Mouse (Mus musculus) hindbrain, embryonic 13.5 days (tissue): ENCODE results near the gene Sbno2. TPM values are rescaled to one million over a fixed set of nuclear protein-coding genes. Genes with fewer than 3 reads are reported as not detected.

Experiments used
- ATAC-seq: fragments of 200-750 bp; cut with Nextera tagmentation; 2 replicates; pipeline ENCODE4 v1.8.0; 2017; ENCODE audit warnings: moderate TSS enrichment; ENCODE audit not compliant: low FRiP score
- H3K27ac ChIP-seq: fragments of 300-500 bp; sonication (generic); 2 replicates; pipeline ENCODE4 v1.5.1; 2015; ENCODE audit warnings: inconsistent platforms, mild to moderate bottlenecking, moderate library complexity
- H3K27me3 ChIP-seq: fragments of 300-500 bp; sonication (generic); 2 replicates; pipeline ENCODE4 v1.6.1; 2015; ENCODE audit warnings: mild to moderate bottlenecking, inconsistent platforms
- H3K36me3 ChIP-seq: fragments of 300-500 bp; sonication (generic); 2 replicates; pipeline ENCODE4 v1.6.1; 2015; ENCODE audit warnings: mild to moderate bottlenecking, inconsistent platforms
- H3K4me1 ChIP-seq: fragments of 300-500 bp; sonication (generic); replicated peaks from 2 replicates; pipeline ENCODE4 v1.6.1; 2015; ENCODE audit warnings: inconsistent platforms
- H3K4me2 ChIP-seq: fragments of 300-500 bp; sonication (generic); 2 replicates; pipeline ENCODE4 v1.6.1; 2015; ENCODE audit warnings: inconsistent platforms, mild to moderate bottlenecking, moderate library complexity
- H3K4me3 ChIP-seq: fragments of 300-500 bp; sonication (generic); 2 replicates; pipeline ENCODE4 v1.5.1; 2015; ENCODE audit warnings: mild to moderate bottlenecking, inconsistent platforms
- H3K9ac ChIP-seq: fragments of 300-500 bp; sonication (generic); 2 replicates; pipeline ENCODE4 v1.6.1; 2015; ENCODE audit warnings: mild to moderate bottlenecking, inconsistent platforms
- H3K9me3 ChIP-seq: fragments of 300-500 bp; sonication (generic); 2 replicates; pipeline ENCODE4 v1.6.1; 2016; ENCODE audit warnings: inconsistent platforms
- WGBS: fragments of 180-500 bp; shearing (Covaris S2); methylation state at CpG from one replicate; pipeline ENCODE4 v1.1.7; 2015; 5-methylcytosine and 5-hydroxymethylcytosine counted together
- polyA plus RNA-seq: library from polyadenylated mRNA; unstranded; fragments of >200 nt; fragmentation: Nextera tagmentation; extraction: Ambion mirVana; gene quantifications from 2 replicates; pipeline ENCODE4 v1.2.1, GENCODE M21; 2015

The Sbno2 gene
- polyA plus RNA-seq, result 13.6 and 14.4 TPM in 2 replicates

DNA sequence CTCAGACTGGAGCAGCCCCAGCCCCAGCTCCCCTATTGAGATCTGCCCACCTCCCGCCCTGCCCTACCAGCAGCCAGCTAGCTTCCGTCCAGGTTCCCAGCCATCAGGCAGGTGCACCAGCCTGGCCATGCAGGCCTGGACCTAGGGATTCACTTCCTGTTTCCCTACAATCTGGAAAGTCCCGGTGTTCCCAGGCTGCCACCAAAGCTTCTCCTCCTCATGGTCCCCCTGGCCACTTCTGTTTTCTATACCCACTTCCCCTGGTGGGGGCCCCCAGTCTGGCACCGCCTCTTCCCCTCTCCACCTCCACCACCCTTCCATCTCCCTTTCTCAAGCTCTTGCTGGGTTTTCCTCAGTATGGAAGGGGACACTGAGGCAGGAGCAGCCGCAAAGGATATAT lies at the start of gene Sbno2:
Sbno2 (minus strand) TSS at position 112 of the 400 bp plus-strand sequence.
- Histone ChIP-seq H3K36me3 (no peaks in the 10 kb centered on the region), H3K27me3 (no peaks in the 10 kb centered on the region), H3K9ac (0 out of 2 replicates have a peak within 1 kb of the TSS, but pooled peaks have one; percentile 1), H3K4me3 (no peak within 1 kb of the TSS), H3K27ac (no peak within 1 kb of the TSS), H3K9me3 (no peaks in the 10 kb centered on the region), H3K4me1 (peaks cover 21% of the 10 kb centered on the region), H3K4me2 (no peak within 1 kb of the TSS)
- ATAC-seq, result no peak
- WGBS, result 71% methylated on average over 5 of the region's 5 CpGs

DNA sequence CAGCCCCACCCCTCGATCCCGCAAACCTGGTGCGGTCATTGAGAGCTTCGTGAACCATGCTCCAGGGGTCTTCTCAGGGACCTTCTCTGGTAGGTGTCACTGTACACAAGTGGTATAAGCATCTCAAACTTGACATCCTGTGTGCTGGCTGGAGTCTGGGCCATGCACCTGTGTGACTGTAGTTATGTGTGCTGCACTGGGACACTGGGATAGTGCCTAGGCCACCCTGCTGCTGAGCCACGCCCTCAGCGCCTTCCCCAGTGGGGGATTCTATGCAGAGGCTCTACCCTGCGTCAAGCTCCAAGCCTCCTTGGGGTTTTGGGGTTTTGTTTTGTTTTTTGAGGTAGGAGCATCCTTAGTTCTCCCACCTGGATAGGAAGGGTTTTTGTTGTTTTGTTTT lies 49.0 kb upstream of the Sbno2 start:
- H3K4me1 ChIP-seq, result peaks cover 78% of the 10 kb centered on the region
- no peaks in the 10 kb centered on the region for H3K27me3 ChIP-seq
- H3K27ac ChIP-seq, result peak overlapping the region; percentile 100
- peak overlapping the region; percentile 100 for H3K9ac ChIP-seq
- H3K36me3 ChIP-seq, result peaks cover 66% of the 10 kb centered on the region
- H3K9me3 ChIP-seq, result no peaks in the 10 kb centered on the region
- H3K4me3 ChIP-seq, result no peak overlapping the region
- 84% methylated on average over 7 of the region's 7 CpGs for WGBS
- peak overlapping the region; percentile 98; the same call in 1 of the 2 replicates for H3K4me2 ChIP-seq
- no peak for ATAC-seq

DNA sequence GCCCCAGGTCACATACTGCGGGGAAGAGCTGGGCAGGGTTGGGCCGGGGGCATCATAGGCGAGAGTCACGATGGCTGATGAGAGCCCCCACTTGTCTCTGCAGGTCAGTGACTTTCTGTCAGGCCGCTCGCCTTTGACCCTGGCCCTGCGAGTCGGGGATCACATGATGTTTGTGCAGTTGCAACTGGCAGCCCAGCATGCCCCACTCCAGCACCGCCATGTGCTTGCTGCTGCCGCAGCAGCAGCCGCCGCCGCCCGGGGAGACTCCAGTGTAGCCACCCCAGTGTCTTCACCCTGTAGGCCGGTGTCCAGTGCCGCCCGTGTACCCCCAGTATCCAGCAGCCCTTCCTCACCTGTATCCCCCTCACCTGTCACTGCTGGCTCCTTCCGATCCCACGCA lies 48.3 kb upstream of the Sbno2 start:
- Histone ChIP-seq H3K27ac (peak overlapping the region; percentile 100), H3K4me2 (peak overlapping the region; percentile 98), H3K4me3 (peak overlapping the region; percentile 97), H3K9ac (peak overlapping the region; percentile 100), H3K36me3 (peaks cover 66% of the 10 kb centered on the region), H3K27me3 (no peaks in the 10 kb centered on the region), H3K9me3 (no peaks in the 10 kb centered on the region), H3K4me1 (peaks cover 71% of the 10 kb centered on the region)
- no peak for ATAC-seq
- WGBS, result 83% methylated on average over 19 of the region's 19 CpGs

GRCm38 (mm10) chr10:80152873-80153260 lies 47.5 kb upstream of the Sbno2 start:
- Histone ChIP-seq H3K9me3 (no peaks in the 10 kb centered on the region), H3K9ac (peak overlapping the region; percentile 100), H3K27me3 (no peaks in the 10 kb centered on the region), H3K4me3 (peak overlapping the region; percentile 97), H3K4me2 (peak overlapping the region; percentile 98), H3K36me3 (peaks cover 66% of the 10 kb centered on the region), H3K4me1 (peaks cover 66% of the 10 kb centered on the region), H3K27ac (peak overlapping the region; percentile 100)
- ATAC-seq, result no peak
- 34% methylated on average over 3 of the region's 3 CpGs for WGBS

DNA sequence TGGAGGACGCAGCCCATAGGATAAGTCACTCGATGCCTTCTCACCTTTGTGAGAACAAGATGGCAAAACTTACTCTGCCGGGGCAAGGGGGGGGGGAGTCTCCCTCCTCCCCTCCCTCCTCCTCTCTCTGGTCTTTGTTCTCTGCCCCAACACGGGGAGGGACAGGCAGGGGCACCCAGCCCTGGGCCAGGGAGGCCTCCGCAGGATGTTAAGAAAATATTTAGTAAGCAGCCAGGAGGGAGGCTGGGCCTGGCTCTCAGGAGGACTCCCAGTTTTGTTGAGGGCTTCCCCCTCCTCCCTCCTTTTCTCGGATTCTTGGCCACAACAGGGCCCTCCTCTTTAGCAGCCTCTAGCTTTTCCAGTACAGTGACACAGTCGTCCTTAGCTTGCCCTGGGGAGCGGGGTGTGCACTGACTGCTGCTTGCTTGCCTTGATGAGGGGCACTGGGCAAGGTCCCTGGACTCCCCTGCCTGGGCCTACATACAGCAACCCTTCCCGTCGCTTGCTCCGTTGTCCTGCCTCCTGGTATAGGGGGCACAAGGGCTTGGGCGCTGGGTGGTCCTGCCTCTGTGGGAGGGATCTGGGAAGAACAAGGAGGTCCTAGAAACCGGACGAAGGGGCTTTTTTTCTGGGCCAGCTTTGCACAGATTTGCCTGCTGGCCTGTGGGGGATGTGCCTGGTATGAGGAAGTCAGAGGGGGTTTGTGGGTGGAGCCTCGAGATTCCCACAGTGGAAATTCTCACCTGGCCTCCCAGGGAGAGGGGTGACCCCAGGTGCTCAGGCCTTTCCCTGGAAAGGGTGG lies 46.9 kb upstream of the Sbno2 start:
- Histone ChIP-seq H3K9ac (peak overlapping the region; percentile 100), H3K4me2 (peak overlapping the region; percentile 98), H3K27me3 (no peaks in the 10 kb centered on the region), H3K9me3 (no peaks in the 10 kb centered on the region), H3K27ac (peak overlapping the region; percentile 100), H3K36me3 (peaks cover 62% of the 10 kb centered on the region), H3K4me3 (peak overlapping the region; percentile 97), H3K4me1 (peaks cover 68% of the 10 kb centered on the region)
- WGBS, result 5% methylated on average over 15 of the region's 15 CpGs
- no peak for ATAC-seq

DNA sequence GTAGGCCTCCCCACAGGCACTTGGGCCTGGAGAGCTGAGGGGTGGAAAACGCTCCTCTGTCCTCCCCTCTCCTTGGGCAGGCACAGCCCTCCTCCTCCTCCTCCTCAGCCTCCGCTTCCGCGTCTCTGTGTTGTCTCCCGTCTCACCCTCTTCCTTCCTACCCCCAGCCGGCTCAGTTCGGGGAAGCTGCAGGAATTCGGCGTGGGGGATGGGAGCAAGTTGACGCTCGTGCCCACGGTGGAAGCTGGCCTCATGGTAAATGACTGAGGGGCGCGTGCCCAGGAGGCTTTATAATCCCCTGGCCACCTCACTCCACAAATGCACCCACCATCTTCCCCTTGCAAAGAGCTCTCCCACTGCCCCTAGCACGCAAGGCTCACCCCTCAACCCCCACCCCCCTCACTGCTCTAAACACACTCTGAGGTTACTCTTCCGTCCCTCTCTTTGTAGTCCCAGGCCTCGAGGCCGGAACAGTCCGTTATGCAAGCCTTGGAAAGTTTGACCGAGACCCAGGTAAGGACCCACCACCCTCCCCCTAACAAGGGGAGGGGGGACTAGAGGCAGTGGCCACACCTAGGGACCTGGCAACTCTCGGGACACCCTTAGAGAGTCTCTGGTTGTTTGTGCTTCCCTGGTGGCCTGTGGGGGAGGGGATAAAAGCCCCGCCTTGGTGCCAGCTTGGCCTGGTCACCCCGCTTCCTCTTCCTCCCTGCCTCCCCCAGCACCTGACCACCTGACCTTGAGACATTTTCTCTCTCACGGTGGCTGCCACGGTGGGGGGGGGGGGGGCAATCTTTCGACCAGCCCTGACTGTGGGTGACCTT lies 46.1 kb upstream of the Sbno2 start:
- WGBS, result under 1% methylated on average over 26 of the region's 26 CpGs
- Histone ChIP-seq H3K4me3 (peak overlapping the region; percentile 97), H3K27ac (peak overlapping the region; percentile 100), H3K4me1 (peaks cover 68% of the 10 kb centered on the region), H3K9me3 (no peaks in the 10 kb centered on the region), H3K9ac (peak overlapping the region; percentile 100), H3K36me3 (peaks cover 57% of the 10 kb centered on the region), H3K4me2 (peak overlapping the region; percentile 98), H3K27me3 (no peaks in the 10 kb centered on the region)
- ATAC-seq, result no peak

GRCm38 (mm10) chr10:80150226-80151210 lies 45.1 kb upstream of the Sbno2 start:
- Histone ChIP-seq H3K9ac (peak overlapping the region; percentile 100), H3K36me3 (peaks cover 57% of the 10 kb centered on the region), H3K27ac (peak overlapping the region; percentile 100), H3K4me2 (peak overlapping the region; percentile 98), H3K4me3 (peak overlapping the region; percentile 97), H3K4me1 (peaks cover 68% of the 10 kb centered on the region), H3K9me3 (no peaks in the 10 kb centered on the region), H3K27me3 (no peaks in the 10 kb centered on the region)
- ATAC-seq, result no peak
- WGBS, result under 1% methylated on average over 58 of the region's 71 CpGs

DNA sequence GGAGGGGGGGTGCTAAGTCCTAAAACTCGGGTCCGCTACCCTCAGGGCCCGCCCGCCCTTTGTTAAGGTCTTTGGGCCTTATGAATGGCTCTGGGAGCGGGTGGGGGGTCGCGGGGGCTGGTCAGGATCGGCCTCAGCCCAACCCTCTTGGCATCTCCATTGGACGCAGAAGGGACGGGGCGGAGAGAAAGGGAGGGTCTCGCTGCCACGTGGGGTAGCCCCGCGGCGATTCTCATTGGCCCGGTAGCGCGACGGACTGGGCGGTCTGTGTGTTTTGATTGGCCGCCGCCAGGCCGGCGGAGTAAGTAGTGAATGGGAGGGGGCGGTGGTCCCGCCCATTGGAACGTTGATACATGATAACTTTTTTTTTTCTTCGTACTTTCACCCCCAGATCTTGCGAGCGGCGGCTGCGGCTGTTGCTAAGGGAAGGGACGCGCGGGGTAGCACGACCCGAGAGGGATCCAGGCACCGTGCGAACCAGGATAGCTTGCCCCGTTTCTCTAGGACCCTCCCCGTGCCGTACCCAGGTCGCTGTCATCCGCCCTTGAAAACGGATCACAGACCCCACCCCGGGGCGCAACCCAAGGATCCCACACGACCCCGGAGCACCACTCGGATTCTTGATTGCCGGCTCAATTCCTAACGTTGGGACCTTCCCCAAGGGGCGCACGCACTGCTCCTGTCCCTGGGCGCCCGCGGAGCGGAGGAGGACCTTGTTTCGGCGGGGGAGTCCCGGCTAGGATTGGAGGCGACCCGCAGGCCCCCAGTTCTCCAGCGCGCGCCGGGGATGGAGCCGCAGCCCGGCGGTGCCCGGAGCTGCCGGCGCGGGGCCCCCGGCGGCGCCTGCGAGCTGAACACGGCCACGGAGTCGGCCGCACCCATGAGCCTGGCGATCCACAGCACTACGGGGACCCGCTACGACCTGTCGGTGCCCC lies 44.2 kb upstream of the Sbno2 start:
- Histone ChIP-seq H3K9me3 (no peaks in the 10 kb centered on the region), H3K27ac (peak overlapping the region; percentile 100), H3K4me3 (peak overlapping the region; percentile 97), H3K4me2 (peak overlapping the region; percentile 98), H3K9ac (peak overlapping the region; percentile 100), H3K4me1 (peaks cover 67% of the 10 kb centered on the region), H3K36me3 (peaks cover 56% of the 10 kb centered on the region), H3K27me3 (no peaks in the 10 kb centered on the region)
- ATAC-seq, result peak; percentile 80
- under 1% methylated on average over 88 of the region's 88 CpGs for WGBS

- peaks cover 56% of the 10 kb centered on the region for H3K36me3 ChIP-seq
- H3K9me3 ChIP-seq, result no peaks in the 10 kb centered on the region
- peaks cover 63% of the 10 kb centered on the region for H3K4me1 ChIP-seq
- H3K27ac ChIP-seq, result peak overlapping the region; percentile 100
- H3K9ac ChIP-seq, result peak overlapping the region; percentile 99
- peak; percentile 43 for ATAC-seq
- H3K4me2 ChIP-seq, result peak overlapping the region; percentile 68
- 1% methylated on average over 52 of the region's 57 CpGs for WGBS
- peak overlapping the region; percentile 97 for H3K4me3 ChIP-seq
- no peaks in the 10 kb centered on the region for H3K27me3 ChIP-seq
Measured at GRCm38 (mm10) chr10:80148610-80149290, 43.4 kb upstream of the Sbno2 start.
